Mouse (Mus musculus): Measurements from ENCODE around the gene Terb2.

Terb2 gene

DNA sequence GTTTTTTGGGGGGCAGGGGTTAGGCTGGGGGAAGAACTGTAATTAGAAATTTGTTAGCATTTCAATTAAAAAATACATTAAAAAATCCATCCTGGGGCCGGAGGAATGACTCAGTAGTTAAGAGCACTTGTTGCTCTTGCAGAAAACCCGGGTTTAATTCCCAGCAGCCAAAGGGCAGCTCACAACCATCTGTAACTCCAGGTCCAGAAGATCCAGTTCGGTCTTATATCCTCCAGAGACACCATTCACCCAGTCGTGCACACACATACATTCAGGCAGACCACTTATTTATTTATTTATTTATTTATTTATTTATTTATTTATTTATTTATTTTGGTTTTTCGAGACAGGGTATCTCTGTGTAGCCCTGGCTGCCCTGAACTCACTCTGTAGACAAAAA is 47.3 kb downstream of the Terb2 start:
- DNase-seq (ENCODE audit: low spot score in 2 of 2): no peak

- DNase-seq (ENCODE audit: low spot score in 2 of 2): peak; percentile 29 to 35
Measured at GRCm38 (mm10) chr2:122233759-122234557, 47.9 kb downstream of the Terb2 start.

- peak; percentile 54 to 79 for DNase-seq (ENCODE audit: low spot score in 2 of 2)
Measured at GRCm38 (mm10) chr2:122234611-122235288, 48.7 kb downstream of the Terb2 start, which contains the start of gene Sord. Gene Sord, plus strand, starts transcription at chr2:122234749.

- no peak for DNase-seq (ENCODE audit: low spot score in 2 of 2)
Measured at GRCm38 (mm10) chr2:122235425-122235824, 49.4 kb downstream of the Terb2 start.

DNA sequence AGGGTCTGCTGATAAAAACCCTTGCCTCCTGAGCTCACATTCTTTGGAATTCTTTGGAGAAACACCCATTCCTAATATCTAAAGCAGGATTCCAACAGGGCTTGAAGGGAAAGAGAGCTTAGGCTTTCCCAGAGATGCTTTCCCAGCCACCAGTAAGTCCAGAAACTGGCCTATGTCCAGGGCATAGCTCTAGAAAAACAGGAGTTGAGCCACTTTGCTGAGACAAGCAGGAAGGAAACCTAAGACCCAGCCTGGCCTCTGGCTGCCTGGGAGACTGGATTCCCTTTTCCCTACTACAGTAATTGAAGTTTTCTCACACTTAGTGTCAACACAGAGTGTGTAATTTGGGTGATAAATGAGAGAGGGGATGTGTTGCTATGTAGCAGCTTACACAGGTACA is 50.2 kb downstream of the Terb2 start:
- DNase-seq (ENCODE audit: low spot score in 2 of 2): no peak

DNA sequence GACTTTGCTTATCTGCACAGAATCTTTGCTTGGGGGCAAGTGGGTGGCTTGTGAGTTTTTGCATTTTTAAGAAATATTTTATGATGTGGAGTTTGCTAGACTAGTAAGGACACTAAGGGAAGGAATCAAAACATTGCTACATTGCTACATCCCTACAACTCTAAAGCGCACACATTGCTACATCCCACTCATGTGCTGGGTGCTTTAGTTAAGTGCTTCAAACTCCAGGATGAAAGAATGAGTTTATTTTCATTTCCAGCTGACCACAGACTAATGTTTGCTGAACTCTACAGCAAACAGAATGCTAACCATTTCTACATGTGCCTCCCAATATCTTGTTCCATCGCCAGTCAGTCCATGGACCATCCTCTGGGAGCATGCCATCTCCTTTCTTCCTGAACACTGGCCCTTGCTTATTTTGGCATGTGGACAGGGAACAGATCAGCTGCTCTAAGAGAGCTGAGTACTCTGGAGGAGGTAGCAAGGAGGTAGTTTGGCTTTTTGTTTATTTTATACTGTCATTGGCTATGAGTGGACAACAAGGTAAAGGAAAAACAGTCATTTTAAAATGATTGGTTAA is 51.9 kb downstream of the Terb2 start:
- DNase-seq (ENCODE audit: low spot score in 2 of 2): no peak

DNA sequence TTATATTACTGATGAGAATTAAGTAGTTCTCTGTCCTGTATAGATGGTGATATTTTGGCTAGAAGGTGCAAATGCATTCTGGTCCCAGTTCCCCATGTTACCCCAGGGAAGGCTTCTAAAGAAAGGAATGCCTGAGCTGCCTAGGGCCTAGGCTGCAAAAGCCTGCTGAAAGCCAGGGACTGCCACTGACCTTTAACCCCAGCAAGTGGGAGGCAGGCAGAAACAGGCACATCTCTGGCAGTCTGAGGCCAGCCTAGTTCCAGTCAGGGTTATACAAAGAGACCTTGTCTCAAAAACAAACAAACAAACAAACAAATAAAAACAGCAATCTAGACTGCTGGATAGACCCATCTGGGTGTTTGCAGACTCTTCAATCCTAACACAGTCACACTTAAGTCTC is 54.7 kb downstream of the Terb2 start:
- DNase-seq (ENCODE audit: low spot score in 2 of 2): no peak

DNA sequence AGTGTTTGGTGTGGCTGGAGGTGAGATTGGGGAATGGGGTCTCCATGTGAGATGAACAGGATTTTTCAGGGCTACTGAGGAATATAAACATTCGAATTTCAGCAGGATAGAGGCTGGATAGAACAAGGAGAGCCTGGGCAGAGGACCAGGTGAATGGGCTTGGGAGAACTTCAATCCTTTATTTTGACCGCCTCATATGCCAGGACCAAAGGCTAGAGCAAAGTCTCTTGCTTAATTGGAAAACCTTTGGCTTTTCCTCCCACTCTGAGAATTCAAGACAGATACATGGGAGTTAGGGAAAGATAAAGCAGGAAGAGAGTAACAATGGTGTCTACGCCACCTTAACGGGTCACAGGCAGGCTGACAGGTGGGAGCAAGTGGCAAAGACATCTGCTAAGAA is 55.2 kb downstream of the Terb2 start:
- no peak for DNase-seq (ENCODE audit: low spot score in 2 of 2)

DNA sequence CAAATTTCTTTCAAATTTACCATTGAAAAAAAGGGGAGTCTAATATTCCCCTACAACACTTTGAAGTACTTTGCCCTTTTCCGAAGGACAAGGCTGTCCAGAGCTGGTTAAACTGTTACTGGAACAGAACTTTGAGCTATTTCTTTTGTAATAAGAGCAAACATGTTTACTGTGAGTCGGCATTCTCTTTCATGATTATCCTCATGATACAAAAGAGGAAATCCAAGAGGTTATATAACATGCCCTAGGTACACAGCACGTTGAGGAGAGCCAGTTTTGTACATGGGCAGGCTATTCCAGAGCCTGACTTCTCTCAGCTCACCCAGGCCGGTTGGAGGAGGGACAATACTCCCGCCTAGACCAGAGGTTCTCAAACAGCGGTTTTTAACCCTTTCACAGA is 55.9 kb downstream of the Terb2 start:
- no peak for DNase-seq (ENCODE audit: low spot score in 2 of 2)

- peak; percentile 51 to 62 for DNase-seq (ENCODE audit: low spot score in 2 of 2)
Measured at GRCm38 (mm10) chr2:122243671-122244131, 57.6 kb downstream of the Terb2 start.

DNA sequence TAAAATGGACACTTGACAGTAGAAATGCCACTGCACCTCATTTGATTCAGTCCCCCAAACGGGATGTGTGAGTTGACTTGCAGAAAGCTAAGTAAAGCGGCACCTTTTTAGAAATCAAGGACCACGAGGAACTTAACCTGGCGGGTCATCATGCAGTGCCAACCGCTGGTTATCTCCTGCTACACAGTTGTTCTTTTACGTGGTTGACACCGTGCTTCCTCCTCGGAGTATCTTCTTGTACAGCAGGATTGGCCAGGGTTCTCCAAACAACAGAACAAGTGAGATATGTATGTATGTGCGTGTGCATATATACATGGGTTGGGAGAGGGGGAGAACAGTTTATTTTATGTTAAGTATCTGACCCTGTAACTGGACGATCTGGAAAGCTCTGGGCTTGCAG is 61.7 kb downstream of the Terb2 start:
- DNase-seq (ENCODE audit: low spot score in 2 of 2): no peak

DNA sequence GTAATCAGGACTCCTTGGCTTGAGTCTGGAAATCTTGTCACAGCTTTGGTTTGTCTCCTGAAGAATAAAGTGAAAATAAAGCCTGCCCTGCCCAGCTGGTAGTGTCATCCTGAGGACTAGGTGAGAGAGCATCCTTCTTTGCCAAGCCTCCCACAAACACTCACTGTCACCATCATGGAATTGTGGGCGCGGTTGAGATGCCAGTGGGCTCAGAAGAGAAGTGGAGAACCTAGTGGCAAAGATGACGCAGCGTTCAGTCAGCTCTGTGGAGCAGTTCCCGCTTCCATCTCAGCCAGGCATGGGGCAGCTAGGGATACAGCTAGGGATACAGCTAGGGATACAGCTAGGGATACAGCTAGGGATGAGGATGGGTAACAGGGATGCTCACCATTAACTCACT is 69.9 kb downstream of the Terb2 start:
- DNase-seq (ENCODE audit: low spot score in 2 of 2): no peak

All from urinary bladder, adult 18-20 months (tissue).